Mouse (Mus musculus) kidney, postnatal 0 days (tissue): ENCODE measurements around the gene Tprkb. TPM values are rescaled to one million over a fixed set of nuclear protein-coding genes. Genes with fewer than 3 reads are reported as not detected.
A peak's percentile ranks its signal among the peaks of the same experiment; 100 is the strongest.
"Not testable (repeated sequence)": the region's sequence is repeated elsewhere in the genome, so short reads cannot be mapped to it uniquely, and the experiment has no call there.

Source experiments
- ATAC-seq: fragments of 200-750 bp; cut with Nextera tagmentation; replicated peaks from 2 replicates; pipeline ENCODE4 v1.8.0; 2017; ENCODE audit warnings: low read depth, moderate number of reproducible peaks, moderate TSS enrichment, moderate library complexity; ENCODE audit not compliant: low FRiP score
- DNase-seq: peaks from one replicate; pipeline ENCODE4 v3.0.0-alpha.2; 2016; ENCODE audit warnings: low spot score
- H3K27ac ChIP-seq: fragments of 300-500 bp; sonication (generic); 2 replicates; pipeline ENCODE4 v1.5.1; 2014; ENCODE audit warnings: mild to moderate bottlenecking
- H3K27me3 ChIP-seq: fragments of 300-500 bp; sonication (generic); 2 replicates; pipeline ENCODE4 v1.6.1; 2014; ENCODE audit warnings: low read length, mixed read lengths; ENCODE audit not compliant: insufficient read depth
- H3K36me3 ChIP-seq: fragments of 300-500 bp; sonication (generic); 2 replicates; pipeline ENCODE4 v1.6.1; 2014; ENCODE audit warnings: low read length, mixed read lengths; ENCODE audit not compliant: insufficient read depth
- H3K4me1 ChIP-seq: fragments of 300-500 bp; sonication (generic); replicated peaks from 2 replicates; pipeline ENCODE4 v1.6.1; 2014; ENCODE audit warnings: antibody characterized with exemption, low read length, mixed read lengths; ENCODE audit not compliant: insufficient read depth
- H3K4me2 ChIP-seq: fragments of 300-500 bp; sonication (generic); 2 replicates; pipeline ENCODE4 v1.6.1; 2014; ENCODE audit warnings: mild to moderate bottlenecking, low read length, moderate library complexity, mixed read lengths
- H3K4me3 ChIP-seq: fragments of 300-500 bp; sonication (generic); replicated peaks from 2 replicates; pipeline ENCODE4 v1.5.1; 2014; ENCODE audit warnings: low read depth, low read length
- H3K9ac ChIP-seq: fragments of 300-500 bp; sonication (generic); 2 replicates; pipeline ENCODE4 v1.6.1; 2014; ENCODE audit warnings: low read depth, low read length
- H3K9me3 ChIP-seq: fragments of 300-500 bp; sonication (generic); replicated peaks from 2 replicates; pipeline ENCODE4 v1.6.1; 2016; ENCODE audit warnings: low read length, inconsistent platforms, mixed read lengths
- CTCF ChIP-seq: IDR thresholded peaks from 2 replicates; pipeline ENCODE4 v1.5.1; 2016; ENCODE audit warnings: antibody characterized with exemption, low read depth, mild to moderate bottlenecking, moderate library complexity
- WGBS: fragments of 180-500 bp; shearing (Covaris S2); extraction: QIAGEN DNeasy Blood & Tissue Kit; methylation state at CpG from one replicate; pipeline ENCODE4 v1.1.7; 2014; 5-methylcytosine and 5-hydroxymethylcytosine counted together
- polyA plus RNA-seq: library from polyadenylated mRNA; unstranded; fragments of >200 nt; fragmentation: Nextera tagmentation; extraction: Ambion mirVana; gene quantifications from 2 replicates; pipeline ENCODE4 v1.2.1, GENCODE M21; 2015

Tprkb gene
- polyA plus RNA-seq, 1 experiment from 2014 or later = 54.3 TPM

DNA sequence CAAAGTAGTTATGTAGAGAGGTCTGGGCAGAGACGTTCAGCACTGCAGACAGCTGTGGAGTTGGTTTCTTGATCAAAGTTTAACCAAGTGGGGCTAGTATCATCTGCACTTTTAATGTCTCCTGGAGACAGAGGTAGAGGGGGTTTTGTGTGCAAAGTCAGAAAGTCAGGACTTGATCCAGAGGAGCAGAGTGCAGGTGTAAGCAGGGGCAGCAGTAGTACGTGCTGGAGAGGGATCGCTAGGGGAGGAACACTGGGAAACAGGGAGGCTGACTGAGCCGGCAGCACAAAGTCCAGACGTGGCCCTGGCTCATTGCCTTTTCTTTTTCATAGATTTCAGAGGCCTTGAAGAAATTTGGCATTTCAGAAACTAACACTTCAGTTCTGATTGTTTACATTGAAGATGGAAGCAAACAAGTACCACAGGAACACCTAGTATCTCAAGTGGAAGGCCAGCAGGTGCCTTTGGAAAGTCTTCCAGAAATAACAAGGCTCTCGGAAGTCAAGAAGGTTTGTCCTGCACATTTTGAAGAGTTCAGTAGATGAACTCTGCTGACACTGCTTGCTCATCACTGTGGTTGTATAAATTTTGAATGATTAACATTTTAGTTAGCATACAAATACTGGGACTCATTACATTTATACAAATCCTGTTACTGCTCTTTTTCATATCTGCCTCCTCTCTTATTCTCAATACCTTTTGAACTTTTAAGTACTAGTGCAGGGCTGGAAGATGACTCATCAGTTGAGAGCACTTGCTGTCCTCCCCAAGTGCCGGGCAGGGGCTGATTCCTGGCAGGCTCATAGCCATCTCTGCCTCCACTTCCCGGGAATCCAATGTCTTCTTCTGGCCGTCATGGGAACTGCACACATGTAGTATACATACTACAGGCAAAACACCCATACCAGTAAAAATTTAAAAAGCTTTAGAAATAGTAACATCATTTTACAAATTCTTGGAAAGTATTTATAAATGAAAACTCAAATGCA is 16.1 kb downstream of the Tprkb start:
- no peaks in the 10 kb centered on the region for H3K4me1 ChIP-seq
- no peak for TF ChIP-seq CTCF
- no peaks in the 10 kb centered on the region for H3K9me3 ChIP-seq
- WGBS = 88% methylated on average over 9 of the region's 9 CpGs
- no peak overlapping the region for H3K9ac ChIP-seq
- no peaks in the 10 kb centered on the region for H3K27me3 ChIP-seq
- ATAC-seq = peak; percentile 87
- H3K4me2 ChIP-seq = no peak overlapping the region
- H3K36me3 ChIP-seq = peaks cover 53% of the 10 kb centered on the region
- H3K27ac ChIP-seq = peak overlapping the region; percentile 75; the same call in 1 of the 2 replicates
- DNase-seq = peak; percentile 23
- H3K4me3 ChIP-seq = no peak overlapping the region

DNA sequence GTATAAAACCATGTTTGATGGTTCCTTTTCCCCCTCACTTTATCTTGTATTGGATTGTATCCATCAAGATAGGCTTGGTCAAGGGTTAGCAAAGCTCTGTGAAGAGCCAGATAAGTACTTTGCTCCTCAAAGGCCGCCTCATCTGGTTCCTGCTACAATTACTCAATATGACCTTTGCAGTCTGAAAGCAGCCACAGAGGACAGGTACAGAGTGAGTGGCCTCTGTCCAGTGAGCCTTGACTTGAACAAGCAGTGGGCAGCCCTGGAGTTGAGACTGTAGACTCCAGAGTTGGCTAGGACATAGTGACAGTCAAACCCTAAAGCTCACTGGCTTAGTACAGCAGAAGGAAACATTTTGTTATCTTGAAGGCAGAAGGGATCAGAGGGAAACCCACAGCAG is 17.6 kb downstream of the Tprkb start:
- TF ChIP-seq CTCF = no peak
- H3K9ac ChIP-seq = no peak overlapping the region
- ATAC-seq (peak; percentile 79), DNase-seq (no peak)
- no peak overlapping the region for H3K27ac ChIP-seq
- H3K4me1 ChIP-seq = no peaks in the 10 kb centered on the region
- no peak overlapping the region for H3K4me2 ChIP-seq
- H3K9me3 ChIP-seq = no peaks in the 10 kb centered on the region
- H3K36me3 ChIP-seq = peaks cover 44% of the 10 kb centered on the region
- H3K4me3 ChIP-seq = no peak overlapping the region
- WGBS = 78% methylated on average over 1 of the region's 1 CpGs
- no peaks in the 10 kb centered on the region for H3K27me3 ChIP-seq

DNA sequence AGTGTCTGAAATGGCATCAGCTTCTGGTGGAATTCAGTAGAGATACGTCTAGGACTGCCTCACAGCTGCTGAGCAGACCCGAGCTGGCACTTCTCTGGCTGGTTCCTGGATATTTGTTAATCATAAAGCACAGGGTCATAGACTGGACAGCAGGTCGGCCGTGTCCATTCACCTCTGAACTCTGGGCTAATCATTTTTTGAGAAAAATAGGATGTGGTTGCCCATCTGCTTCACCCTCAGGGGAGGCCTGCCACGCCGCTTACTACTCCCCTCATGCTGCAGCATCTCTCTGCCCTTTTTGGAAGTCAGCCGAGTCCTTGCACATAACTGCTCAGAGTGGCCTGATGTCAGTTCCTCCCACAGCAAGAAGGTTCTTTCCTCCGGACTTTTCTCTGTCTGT is 22.4 kb downstream of the Tprkb start:
- Histone ChIP-seq H3K9me3 (no peaks in the 10 kb centered on the region), H3K4me1 (no peaks in the 10 kb centered on the region), H3K4me3 (no peak overlapping the region), H3K27me3 (no peaks in the 10 kb centered on the region), H3K36me3 (peaks cover 13% of the 10 kb centered on the region; the same call in 1 of the 2 replicates), H3K4me2 (no peak overlapping the region), H3K27ac (peak overlapping the region; percentile 42; the same call in 1 of the 2 replicates), H3K9ac (no peak overlapping the region)
- 51% methylated on average over 8 of the region's 8 CpGs for WGBS
- ATAC-seq = peak; percentile 53
- TF ChIP-seq CTCF = no peak
- DNase-seq = peak; percentile 18

DNA sequence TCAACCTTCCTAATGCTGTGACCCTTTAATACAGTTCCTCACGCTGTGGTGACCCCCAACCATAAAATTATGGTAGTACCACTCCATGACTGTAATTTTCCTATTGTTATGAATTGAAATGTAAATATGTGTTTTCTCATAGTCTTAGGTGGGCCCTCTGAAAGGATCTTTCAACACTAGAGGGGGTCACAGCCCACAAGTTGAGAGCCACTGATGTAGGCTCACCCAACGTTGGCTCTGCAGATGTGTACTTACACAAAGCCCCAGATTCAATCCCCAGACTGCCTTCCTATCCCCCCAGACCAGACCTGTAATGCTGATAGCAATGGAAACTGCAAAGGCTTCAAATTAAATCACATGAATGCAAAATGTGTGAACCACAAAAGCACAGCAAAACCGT is 24.0 kb downstream of the Tprkb start:
- no peak overlapping the region for H3K9ac ChIP-seq
- 74% methylated on average over 3 of the region's 3 CpGs for WGBS
- H3K4me1 ChIP-seq = no peaks in the 10 kb centered on the region
- TF ChIP-seq CTCF = peak; percentile 41; the same call in 1 of the 2 replicates
- H3K27ac ChIP-seq = no peak overlapping the region
- no peak for ATAC-seq
- DNase-seq = no peak
- H3K9me3 ChIP-seq = no peaks in the 10 kb centered on the region
- no peaks in the 10 kb centered on the region for H3K27me3 ChIP-seq
- no peak overlapping the region for H3K4me2 ChIP-seq
- H3K4me3 ChIP-seq = no peak overlapping the region
- peaks cover 7% of the 10 kb centered on the region; the same call in 1 of the 2 replicates for H3K36me3 ChIP-seq

DNA sequence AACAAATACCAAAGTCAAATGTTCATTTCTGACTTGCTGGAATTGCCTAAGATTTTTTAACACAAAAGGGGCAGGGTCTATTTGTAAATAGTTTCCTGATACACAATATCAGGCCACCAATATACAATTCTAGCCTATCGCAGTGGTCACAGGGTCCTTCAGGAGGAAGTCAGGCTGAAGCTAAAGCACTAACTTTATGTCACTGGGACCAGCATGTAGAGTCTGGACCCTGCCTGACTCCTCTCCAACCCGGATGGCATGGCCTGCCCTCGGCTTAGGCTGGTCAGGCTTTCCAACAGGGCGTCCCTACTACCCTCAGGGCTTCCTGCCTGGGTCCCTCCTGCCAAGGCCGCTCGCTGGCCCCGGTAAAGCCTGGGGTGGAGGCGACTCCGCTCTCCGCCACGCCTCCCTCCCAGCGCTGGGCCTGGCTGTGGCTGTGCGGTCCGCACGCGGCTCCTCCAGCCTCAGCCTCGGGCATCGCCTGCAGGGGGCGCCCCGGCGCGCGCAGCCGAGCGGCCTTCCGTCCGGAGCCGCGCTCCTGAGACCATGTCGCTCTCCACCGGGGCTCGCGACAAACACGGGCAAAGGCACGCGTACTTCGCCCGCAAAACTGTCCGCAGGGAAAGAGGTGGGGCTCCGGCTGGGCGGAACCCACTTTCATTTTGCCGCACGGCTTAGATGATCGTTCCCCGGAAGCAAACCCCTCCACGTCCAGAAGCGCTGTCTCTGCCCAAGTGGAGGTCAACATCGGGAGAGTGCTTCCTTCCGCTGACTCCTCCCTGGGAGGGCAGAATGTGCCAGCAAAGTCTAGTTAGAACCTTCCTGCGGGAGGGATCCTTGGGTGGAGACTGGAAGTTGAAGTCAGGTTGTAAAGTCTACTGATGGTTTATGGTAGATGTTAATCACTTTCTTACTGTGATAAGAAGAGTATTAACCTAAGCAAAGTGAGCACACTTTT is 25.1 kb downstream of the Tprkb start:
- under 1% methylated on average over 44 of the region's 50 CpGs for WGBS
- Histone ChIP-seq H3K27ac (peak overlapping the region; percentile 70), H3K4me2 (peak overlapping the region; percentile 53), H3K9ac (peak overlapping the region; percentile 55), H3K4me3 (peak overlapping the region; percentile 34)
- not testable (repeated sequence) for H3K27me3 ChIP-seq, H3K36me3 ChIP-seq, H3K9me3 ChIP-seq, H3K4me1 ChIP-seq
- ATAC-seq (peak; percentile 94), DNase-seq (peak; percentile 89)
- peak; percentile 71 for TF ChIP-seq CTCF

DNA sequence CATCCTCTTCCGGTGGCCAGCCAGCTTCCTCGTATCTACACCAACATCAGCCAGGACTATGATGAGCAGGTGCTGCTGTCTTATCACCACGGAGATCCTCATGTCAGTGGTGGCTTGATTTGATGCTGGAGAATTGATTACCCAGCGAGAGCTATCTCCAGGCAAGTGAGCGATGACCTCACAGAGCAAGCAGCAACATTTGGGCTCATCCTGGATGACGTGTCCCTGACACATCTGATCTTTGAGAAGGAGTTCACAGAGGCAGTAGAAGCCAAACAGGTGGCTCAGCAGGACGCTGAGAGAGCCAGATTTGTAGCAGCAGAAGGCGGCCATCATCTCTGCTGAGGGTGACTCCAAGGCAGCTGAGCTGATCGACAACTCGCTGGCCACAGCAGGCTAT is 27.0 kb downstream of the Tprkb start:
- no peak for TF ChIP-seq CTCF
- no peak overlapping the region for H3K4me2 ChIP-seq
- ATAC-seq = no peak

More for the DNA sequence above, 27.0 kb downstream of the Tprkb start:
- 78% methylated on average over 10 of the region's 10 CpGs for WGBS
- Histone ChIP-seq H3K27me3 (no peaks in the 10 kb centered on the region), H3K36me3 (peaks cover 5% of the 10 kb centered on the region), H3K4me3 (no peak overlapping the region), H3K27ac (no peak overlapping the region), H3K4me1 (no peaks in the 10 kb centered on the region), H3K9ac (no peak overlapping the region), H3K9me3 (no peaks in the 10 kb centered on the region)
- DNase-seq = no peak
